Mouse (Mus musculus) lung, postnatal 25 days (tissue): ENCODE results near the gene Ndufc1.
"Not testable (repeated sequence)": the region's sequence is repeated elsewhere in the genome, so short reads cannot be mapped to it uniquely, and the experiment has no call there.

Experiments used
- DNase-seq: peaks from one replicate; pipeline ENCODE4 v3.0.0; 2022; ENCODE audit warnings: low spot score

The Ndufc1 gene

DNA sequence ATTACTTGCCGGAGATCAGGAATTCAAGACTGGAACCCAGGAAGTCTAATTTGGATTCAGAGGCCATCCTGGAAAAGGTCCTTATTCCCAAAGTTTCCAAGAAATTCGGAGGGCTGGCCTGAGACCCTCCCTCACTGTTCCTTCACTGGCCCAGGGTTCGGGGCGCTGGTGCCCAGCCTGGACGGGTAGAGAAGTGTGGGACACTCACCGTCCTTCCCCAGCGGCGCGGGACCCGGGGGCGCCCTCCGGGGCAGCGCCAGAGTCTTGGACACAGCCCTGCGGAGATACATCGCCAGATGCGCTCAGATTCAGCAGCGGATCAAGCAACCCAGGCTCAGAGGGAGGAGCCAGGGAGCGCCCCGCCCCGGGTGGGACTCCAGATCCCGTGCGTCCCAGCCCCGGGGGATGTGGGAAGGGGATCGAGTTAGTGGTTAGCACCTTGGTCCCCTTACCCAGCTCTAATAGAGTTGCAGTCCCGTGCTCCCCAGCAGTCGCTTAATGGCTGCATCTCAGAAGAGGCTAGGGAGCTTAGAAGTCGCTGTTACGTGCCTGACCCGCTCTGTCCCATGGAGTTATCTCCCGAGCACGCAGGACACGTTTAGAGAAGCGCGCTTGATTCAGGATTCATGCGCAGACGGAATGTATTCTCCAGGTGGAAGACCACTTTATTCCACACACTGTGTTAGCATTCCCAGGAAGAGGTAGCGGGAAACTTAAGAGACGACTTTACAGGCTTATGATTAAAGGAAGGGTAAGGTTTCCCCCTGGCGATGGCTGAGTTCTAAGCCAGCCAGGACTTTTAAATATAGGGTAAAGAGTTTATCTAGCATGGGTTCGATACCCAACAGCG, 12.3 kb downstream of the Ndufc1 start, which contains the start of gene Mgarp:
Gene Mgarp, minus strand, starts transcription at position 520 of the 850 bp plus-strand sequence.
- peak; percentile 37 for DNase-seq

DNA sequence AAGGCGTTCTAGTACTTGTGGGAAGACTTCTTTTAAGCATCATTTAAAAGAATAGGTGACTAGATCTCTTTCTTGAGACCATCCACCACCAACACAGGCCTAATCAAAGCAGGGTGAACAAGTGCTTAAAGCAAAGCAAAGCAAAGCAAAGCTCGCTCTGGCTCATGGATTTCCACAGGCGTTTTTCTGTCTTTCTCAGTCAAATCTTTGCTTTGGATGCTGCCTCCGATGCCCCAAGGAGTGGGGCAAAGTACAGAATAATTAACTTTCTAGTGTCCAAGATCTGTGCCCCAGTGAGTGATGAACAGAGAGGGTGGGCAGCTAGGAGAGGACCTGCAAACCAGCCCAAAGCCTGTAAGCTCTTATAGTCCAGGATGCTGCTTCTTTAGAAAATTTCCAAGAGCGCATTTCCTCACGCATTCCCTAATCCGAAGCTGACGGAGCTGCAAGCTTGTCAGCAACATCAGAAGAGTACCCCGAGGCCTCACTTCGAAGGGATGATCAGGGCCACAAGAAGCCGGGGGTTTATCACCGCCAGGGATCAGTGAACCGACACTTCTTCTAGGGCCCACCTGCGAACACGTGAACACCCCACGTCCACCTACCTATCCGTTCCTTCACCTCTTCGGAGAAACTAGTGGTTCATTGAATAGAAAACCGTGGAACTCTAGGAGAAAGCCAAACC, 13.2 kb downstream of the Ndufc1 start:
- no peak for DNase-seq

- no peak for DNase-seq
Observed at GRCm38 (mm10) chr3:51394881-51395280, 13.9 kb downstream of the Ndufc1 start.

GRCm38 (mm10) chr3:51393651-51394050, 15.1 kb downstream of the Ndufc1 start:
- no peak for DNase-seq

- DNase-seq: not testable (repeated sequence)
Observed at GRCm38 (mm10) chr3:51393018-51393417, 15.8 kb downstream of the Ndufc1 start.

- DNase-seq: no peak
Observed at GRCm38 (mm10) chr3:51391591-51391990, 17.2 kb downstream of the Ndufc1 start.

DNA sequence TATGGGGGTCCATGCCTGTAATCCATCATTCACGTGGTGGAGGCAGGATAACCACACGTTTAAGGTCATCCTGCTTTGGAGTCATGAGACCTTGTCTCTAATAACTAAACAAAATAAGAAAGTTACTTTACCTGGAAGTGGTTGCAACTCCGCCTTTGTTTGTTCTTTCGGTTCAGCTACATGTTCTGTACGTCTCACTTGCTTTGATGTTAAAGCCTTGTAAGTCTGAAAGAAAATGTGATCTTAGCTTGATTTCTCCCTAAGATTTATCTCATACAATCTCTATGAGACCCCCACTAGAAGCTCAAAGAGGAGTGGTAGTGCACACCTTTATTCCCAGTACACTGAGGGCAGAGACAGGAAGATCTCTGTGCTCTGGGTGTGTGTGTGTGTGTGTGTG, 17.7 kb downstream of the Ndufc1 start:
- no peak for DNase-seq

- no peak for DNase-seq
Observed at GRCm38 (mm10) chr3:51388904-51389303, 19.9 kb downstream of the Ndufc1 start.

- DNase-seq: no peak
Observed at GRCm38 (mm10) chr3:51387868-51388381, 20.9 kb downstream of the Ndufc1 start.

GRCm38 (mm10) chr3:51387134-51387451, 21.7 kb downstream of the Ndufc1 start:
- DNase-seq: no peak

- DNase-seq: no peak
Observed at GRCm38 (mm10) chr3:51386441-51387133, 22.2 kb downstream of the Ndufc1 start.

GRCm38 (mm10) chr3:51383409-51383808, 25.4 kb downstream of the Ndufc1 start:
- DNase-seq: no peak

GRCm38 (mm10) chr3:51380660-51381014, 28.2 kb downstream of the Ndufc1 start:
- DNase-seq: no peak

- peak; percentile 48 for DNase-seq
Observed at GRCm38 (mm10) chr3:51379786-51380659, 28.8 kb downstream of the Ndufc1 start.

DNA sequence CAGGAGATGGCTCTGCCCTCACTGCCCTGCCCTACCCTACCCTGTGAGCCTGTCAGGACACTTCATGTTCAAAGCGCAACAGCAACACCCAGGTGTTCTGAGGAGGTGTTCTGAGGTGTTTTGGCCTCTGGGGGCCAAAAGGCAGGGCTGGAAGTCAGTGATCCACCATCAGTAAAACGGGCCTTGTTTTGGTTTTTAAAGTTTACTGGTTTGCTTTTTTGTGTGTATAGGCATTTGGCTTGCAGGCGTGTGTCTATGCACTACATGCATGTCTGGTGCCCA, 30.2 kb downstream of the Ndufc1 start:
- no peak for DNase-seq

GRCm38 (mm10) chr3:51377878-51378664, 30.7 kb downstream of the Ndufc1 start:
- peak; percentile 63 for DNase-seq

- DNase-seq: peak; percentile 61
Observed at GRCm38 (mm10) chr3:51375307-51376265, 33.2 kb downstream of the Ndufc1 start.

DNA sequence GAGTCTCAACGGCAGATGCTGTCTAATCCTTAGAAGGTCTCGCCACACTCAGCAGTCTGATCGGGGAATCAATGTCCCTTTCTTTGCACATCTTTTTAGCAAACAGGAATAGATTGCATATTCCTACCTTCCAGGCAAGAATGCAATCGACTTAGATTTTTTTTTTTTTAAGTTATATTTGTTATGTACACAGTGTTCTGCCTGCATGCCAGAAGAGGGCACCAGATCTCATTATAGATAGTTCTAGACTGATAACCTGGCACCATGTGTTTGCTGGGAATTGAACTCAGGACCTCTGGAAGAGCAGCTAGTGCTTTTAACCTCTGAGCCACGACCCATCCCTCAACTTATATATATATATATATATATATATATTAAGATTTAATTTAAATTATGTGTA, 35.2 kb downstream of the Ndufc1 start:
- no peak for DNase-seq

DNA sequence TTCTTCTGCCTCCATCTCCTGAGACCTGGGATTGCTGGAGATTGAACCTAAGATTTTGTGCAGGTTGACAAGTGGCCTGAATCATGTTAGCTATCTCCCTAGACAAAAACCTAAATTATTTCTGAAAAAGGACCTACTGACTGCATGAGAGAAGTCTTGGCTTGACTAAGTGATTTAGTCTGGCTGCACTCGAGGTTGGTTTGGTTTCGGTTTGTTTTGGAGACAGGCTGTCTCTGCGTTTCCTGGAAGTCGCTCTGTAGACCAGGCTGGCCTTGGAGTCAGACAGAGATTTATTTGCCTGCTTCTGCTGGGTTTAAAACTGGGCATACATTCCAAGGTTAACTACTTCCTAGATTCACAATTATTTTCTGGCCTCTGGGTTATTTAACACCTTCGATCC, 35.9 kb downstream of the Ndufc1 start:
- peak; percentile 23 for DNase-seq

- DNase-seq: no peak
Observed at GRCm38 (mm10) chr3:51371826-51372225, 37.0 kb downstream of the Ndufc1 start.
